Comparison of ENCODE assay signal across 8 mouse cellular contexts in the genomic region with DNA sequence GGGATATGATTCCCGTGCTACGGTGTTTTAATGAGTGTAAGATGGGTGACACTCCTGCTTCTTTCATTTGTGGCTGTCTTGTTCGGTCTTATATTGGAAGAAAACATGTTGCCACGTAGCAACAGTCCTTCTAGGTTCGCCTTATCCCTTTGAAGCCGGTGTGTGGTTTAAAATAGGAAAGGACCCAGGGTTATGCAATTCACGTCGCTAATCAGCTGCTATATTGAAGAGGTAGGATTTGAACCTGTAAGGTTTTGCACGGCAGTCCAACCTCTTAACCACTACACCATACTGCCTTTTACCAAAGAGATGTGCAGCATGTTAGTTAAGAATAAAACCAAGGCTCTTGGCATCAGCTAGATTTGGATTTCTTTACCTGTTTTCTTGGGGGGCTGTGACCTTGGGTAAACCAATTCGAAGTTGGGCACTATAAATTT. TPM values are rescaled to one million over a fixed set of nuclear protein-coding genes. Genes with fewer than 3 reads are reported as not detected.
A peak's percentile ranks its signal among the peaks of the same experiment; 100 is the strongest.
DNase-seq lines count a peak whose midpoint lies in the region; ATAC-seq and TF ChIP-seq lines count a peak whose summit lies in the region.

No protein-coding gene starts in this region.

- no peak for TF ChIP-seq POLR2A in cerebellum, adult 2 months (IDR thresholded peaks at IDR 0.05; ENCODE audit: borderline replicate concordance, insufficient read depth, low read length)

- ATAC-seq in forebrain, embryonic 16.5 days, result peak; percentile 56
- peak; percentile 54 for ATAC-seq in midbrain, embryonic 11.5 days (ENCODE audit: low FRiP score)

- H3K27me3 ChIP-seq in cerebellum, adult 2 months (ENCODE audit: control insufficient read depth, insufficient read depth, low read length), result no peaks in the 10 kb centered on the region
- no peaks in the 10 kb centered on the region for H3K27me3 ChIP-seq in forebrain, embryonic 16.5 days (replicated peaks; ENCODE audit: control insufficient read depth, insufficient read depth, low read length)
- no peaks in the 10 kb centered on the region for H3K27me3 ChIP-seq in midbrain, embryonic 11.5 days (ENCODE audit: control insufficient read depth, insufficient read depth, low read length)

- H3K9me3 ChIP-seq in forebrain, embryonic 16.5 days (ENCODE audit: control insufficient read depth, low read length), result no peaks in the 10 kb centered on the region
- no peaks in the 10 kb centered on the region for H3K9me3 ChIP-seq in midbrain, embryonic 11.5 days (ENCODE audit: control insufficient read depth, low read length)

- WGBS in cerebellum, adult 2 months, result 6% methylated on average over 10 of the region's 10 CpGs
- WGBS in forebrain, embryonic 16.5 days, result 7% methylated on average over 10 of the region's 10 CpGs
- WGBS in midbrain, embryonic 11.5 days, result 7% methylated on average over 10 of the region's 10 CpGs

- H3K9ac ChIP-seq in forebrain, embryonic 16.5 days (replicated peaks; ENCODE audit: low read depth, low read length), result peak overlapping the region; percentile 85
- peak overlapping the region; percentile 92 for H3K9ac ChIP-seq in midbrain, embryonic 11.5 days (ENCODE audit: low read length)

- H3K27ac ChIP-seq in cerebellum, adult 2 months (ENCODE audit: insufficient read depth, low read length), result no peak overlapping the region
- H3K27ac ChIP-seq in forebrain, embryonic 16.5 days (ENCODE audit: low read length), result peak overlapping the region; percentile 74
- peak overlapping the region; percentile 80 for H3K27ac ChIP-seq in midbrain, embryonic 11.5 days (ENCODE audit: low read depth, low read length)

- intact Hi-C loops in left cerebral cortex, postnatal 36 days (cut with DNase I), result loop anchor here (10.0 kb wide), 2 partner anchors 244 to 284 kb away; a partner anchor contains a TSS

- peak overlapping the region; percentile 82 for H3K4me2 ChIP-seq in forebrain, embryonic 16.5 days (ENCODE audit: low read length)
- peak overlapping the region; percentile 71 for H3K4me2 ChIP-seq in midbrain, embryonic 11.5 days

- H3K4me3 ChIP-seq in cerebellum, adult 2 months (replicated peaks; ENCODE audit: insufficient read depth, low read depth, low read length), result peak overlapping the region; percentile 72
- H3K4me3 ChIP-seq in forebrain, embryonic 16.5 days (replicated peaks; ENCODE audit: low read length), result peak overlapping the region; percentile 91
- H3K4me3 ChIP-seq in midbrain, embryonic 11.5 days (ENCODE audit: low read depth, low read length), result peak overlapping the region; percentile 98

- no peak for TF ChIP-seq CTCF in cerebellum, adult 2 months (IDR thresholded peaks at IDR 0.05; ENCODE audit: borderline replicate concordance, insufficient read depth, low read depth, low read length)

- no peaks in the 10 kb centered on the region for H3K36me3 ChIP-seq in forebrain, embryonic 16.5 days (ENCODE audit: control insufficient read depth, insufficient read depth)
- H3K36me3 ChIP-seq in midbrain, embryonic 11.5 days (ENCODE audit: control insufficient read depth, insufficient read depth, low read length), result 0 out of 2 replicates have a peak, but pooled peaks cover 3% of the 10 kb centered on the region

- no peaks in the 10 kb centered on the region for H3K4me1 ChIP-seq in cerebellum, adult 2 months (ENCODE audit: control insufficient read depth, insufficient read depth, low read length)
- H3K4me1 ChIP-seq in forebrain, embryonic 16.5 days (replicated peaks; ENCODE audit: control insufficient read depth, insufficient read depth, low read length), result peaks cover 9% of the 10 kb centered on the region
- no peaks in the 10 kb centered on the region for H3K4me1 ChIP-seq in midbrain, embryonic 11.5 days (ENCODE audit: control insufficient read depth, insufficient read depth, low read length)

- DNase-seq in right cerebral cortex, adult 2 months (ENCODE audit: low spot score in 2 of 2), result peak; percentile 66 to 78
- no peak for DNase-seq in right cerebral cortex, postnatal 4 days
- peak; percentile 43 to 72 for DNase-seq in cerebellum, adult 2 months
- peak; percentile 94 for DNase-seq in induced T-regulatory cell, adult 2 months (ENCODE audit: low read depth)
- DNase-seq in left cerebral cortex, postnatal 36 days (ENCODE audit: low spot score in 2 of 2), result peak; percentile 36 to 44
- DNase-seq in midbrain, embryonic 11.5 days (ENCODE audit: low spot score, missing footprints), result peak; percentile 95
- DNase-seq in spleen, postnatal 4 days (ENCODE audit: low spot score in 2 of 2), result peak; percentile 74 to 80

RNA-seq across cellular contexts. Expression of a gene that starts 1.0 kb away (rescaled TPM):
- polyA plus RNA-seq in cerebellum, adult 2 months (2012; rRNA removed), result 27.2 and 28.9 TPM in 2 replicates
- polyA plus RNA-seq in forebrain, embryonic 16.5 days (2015; fragmentation: Nextera tagmentation; extraction: Ambion mirVana), result 32.6 and 34.5 TPM in 2 replicates
- total RNA-seq in left cerebral cortex, postnatal 36 days (2021), result 10 to 100 TPM; 27.8 to 28.0 TPM
- 19.0 and 19.9 TPM in 2 replicates for polyA plus RNA-seq in midbrain, embryonic 11.5 days (2014; fragmentation: Nextera tagmentation; extraction: Ambion mirVana)
